ENCODE assay signal across 8 mouse cellular contexts in the genomic region with DNA sequence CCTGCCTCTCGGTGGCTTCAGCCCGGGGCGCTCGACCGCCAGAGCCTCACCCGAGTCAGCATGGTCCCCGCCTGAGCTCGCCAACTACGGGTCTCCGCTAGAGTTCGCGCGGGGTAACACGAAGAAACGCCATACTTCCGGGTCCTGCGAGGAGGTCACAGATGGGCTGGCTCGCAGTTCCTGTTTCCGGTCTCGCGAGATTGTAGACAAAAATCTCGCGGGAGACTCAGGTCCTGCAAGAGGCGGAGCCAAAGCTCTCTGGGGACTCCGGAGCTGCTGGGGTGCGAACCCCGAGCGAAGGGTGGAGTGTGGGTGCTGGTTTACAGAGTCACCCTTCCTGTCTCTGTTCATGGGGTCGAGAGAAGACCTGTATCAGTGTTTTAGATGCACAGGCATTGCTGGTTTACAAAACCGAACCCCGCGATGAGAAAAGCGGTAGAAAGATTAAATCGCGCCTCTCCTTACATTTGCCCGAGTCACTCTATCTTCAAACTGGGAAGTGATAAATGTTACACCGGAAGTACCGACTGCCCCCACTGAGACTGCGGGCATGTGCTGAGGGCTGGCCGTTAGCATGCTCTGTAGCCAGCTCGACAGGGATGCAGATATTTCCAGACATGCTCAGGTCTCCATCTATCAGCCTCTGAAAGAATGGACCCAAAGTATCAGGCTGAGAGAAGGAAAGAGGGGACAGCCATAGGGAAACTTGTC. TPM values are rescaled to one million over a fixed set of nuclear protein-coding genes. Genes with fewer than 3 reads are reported as not detected.
A peak's percentile ranks its signal among the peaks of the same experiment; 100 is the strongest.
DNase-seq lines count a peak whose midpoint lies in the region; ATAC-seq lines count a peak whose summit lies in the region.

Gene Nsun3 (minus strand): TSS at position 198 of the 711 bp plus-strand sequence.

- peak within 1 kb of the TSS; percentile 51 for H3K4me3 ChIP-seq in hindbrain, embryonic 11.5 days (ENCODE audit: low read depth, low read length)

- peak; percentile 96 for ATAC-seq in hindbrain, embryonic 11.5 days (ENCODE audit: low FRiP score)

- peak within 1 kb of the TSS; percentile 73 for H3K9ac ChIP-seq in hindbrain, embryonic 11.5 days (ENCODE audit: low read depth, low read length)

- no peaks in the 10 kb centered on the region for H3K27me3 ChIP-seq in hindbrain, embryonic 11.5 days (ENCODE audit: control insufficient read depth, insufficient read depth, low read length)

- H3K4me2 ChIP-seq in hindbrain, embryonic 11.5 days (replicated peaks; ENCODE audit: low read depth, low read length) = peak within 1 kb of the TSS; percentile 40

- H3K4me1 ChIP-seq in hindbrain, embryonic 11.5 days (replicated peaks; ENCODE audit: control insufficient read depth, insufficient read depth, low read length) = peaks cover 3% of the 10 kb centered on the region; the same call in 1 of the 2 replicates

- H3K9me3 ChIP-seq in hindbrain, embryonic 11.5 days (ENCODE audit: control insufficient read depth, low read length) = no peaks in the 10 kb centered on the region

- no peaks in the 10 kb centered on the region for H3K36me3 ChIP-seq in hindbrain, embryonic 11.5 days (ENCODE audit: control insufficient read depth, insufficient read depth, low read length)

- peak within 1 kb of the TSS; percentile 71 for H3K27ac ChIP-seq in hindbrain, embryonic 11.5 days (ENCODE audit: low read depth, low read length)

- peak; percentile 94 for DNase-seq in Muller cell, postnatal 12 days (ENCODE audit: inconsistent ontology term)
- peak; percentile 95 for DNase-seq in cerebellum, adult 9-11 months
- peak; percentile 94 to 96 for DNase-seq in frontal cortex, adult 2 months (ENCODE audit: extremely low spot score in 1 of 2, low spot score in 1 of 2)
- peak; percentile 96 for DNase-seq in hindbrain, embryonic 11.5 days (ENCODE audit: low spot score)
- DNase-seq in layer of hippocampus, postnatal 10 days (ENCODE audit: low spot score in 2 of 2) = peak; percentile 85 to 89
- peak; percentile 97 for DNase-seq in lung, postnatal 10 days
- peak; percentile 84 for DNase-seq in ovary, postnatal 36 days (ENCODE audit: low spot score)
- peak; percentile 92 for DNase-seq in thymus, postnatal 25 days

- WGBS in hindbrain, embryonic 11.5 days = 3% methylated on average over 41 of the region's 41 CpGs

RNA-seq across cellular contexts. Expression of gene Nsun3, which starts in this region (rescaled TPM):
- 9.3 and 10.4 TPM in 2 replicates for polyA plus RNA-seq in frontal cortex, adult 2 months (2012; rRNA removed)
- 10.0 and 10.4 TPM in 2 replicates for polyA plus RNA-seq in hindbrain, embryonic 11.5 days (2014; fragmentation: Nextera tagmentation; extraction: Ambion mirVana)
- 10 to 100 TPM; 10.4 to 13.2 TPM for total RNA-seq in layer of hippocampus, postnatal 10 days (2021)

Comparison
In these comparisons a context has a peak if more than half of its experiments do, and no peak if none do; other contexts are left out.
1. Peak in every context shown above with its lines: DNase-seq, ATAC-seq, H3K4me3 ChIP-seq and H3K27ac ChIP-seq.